Mouse (Mus musculus): ENCODE measurements around the gene Sit1. TPM values are rescaled to one million over a fixed set of nuclear protein-coding genes. Genes with fewer than 3 reads are reported as not detected.

Gene Sit1
- not detected for polyA plus RNA-seq (2014; fragmentation: Illumina TruSeq; extraction: RNeasy Lipid Tissue Mini Kit (QIAGEN cat#74804); ENCODE audit: low replicate concordance)

GRCm38 (mm10) chr4:43483535-43484091, at the start of gene Sit1:
Gene Sit1 (minus strand): TSS chr4:43483734.

GRCm38 (mm10) chr4:43506536-43507185, 23.1 kb upstream of the Sit1 start, which contains the start of gene Car9:
Gene Car9 (plus strand): TSS chr4:43506966.

GRCm38 (mm10) chr4:43499407-43500333, 16.1 kb upstream of the Sit1 start, which contains the start of gene Arhgef39:
Gene Arhgef39 (minus strand): TSS chr4:43499695.

GRCm38 (mm10) chr4:43492821-43493185, 9.3 kb upstream of the Sit1 start, which contains the start of gene Ccdc107:
Gene Ccdc107 (plus strand): TSS chr4:43492900.

GRCm38 (mm10) chr4:43454041-43454836, 29.3 kb downstream of the Sit1 start, which contains the start of gene Cd72:
Gene Cd72 (minus strand): TSS chr4:43454628.

GRCm38 (mm10) chr4:43441639-43442038, 41.9 kb downstream of the Sit1 start, which contains the start of gene Tesk1:
Gene Tesk1 (plus strand): TSS chr4:43441939.

Other genes with a start within 250 kb of the Sit1 start
- gene Atp8b5, start 216.6 kb downstream of the Sit1 start, polyA plus RNA-seq (2014; fragmentation: Illumina TruSeq; extraction: RNeasy Lipid Tissue Mini Kit (QIAGEN cat#74804); ENCODE audit: low replicate concordance), result 0.15 TPM
- not detected for gene Rusc2, start 101.8 kb downstream of the Sit1 start, polyA plus RNA-seq (2014; fragmentation: Illumina TruSeq; extraction: RNeasy Lipid Tissue Mini Kit (QIAGEN cat#74804); ENCODE audit: low replicate concordance)
- not detected for gene Fam166b, start 54.6 kb downstream of the Sit1 start, polyA plus RNA-seq (2014; fragmentation: Illumina TruSeq; extraction: RNeasy Lipid Tissue Mini Kit (QIAGEN cat#74804); ENCODE audit: low replicate concordance)
- gene Tesk1, start 41.8 kb downstream of the Sit1 start, polyA plus RNA-seq (2014; fragmentation: Illumina TruSeq; extraction: RNeasy Lipid Tissue Mini Kit (QIAGEN cat#74804); ENCODE audit: low replicate concordance), result 0.45 TPM
- gene Cd72, start 29.1 kb downstream of the Sit1 start, polyA plus RNA-seq (2014; fragmentation: Illumina TruSeq; extraction: RNeasy Lipid Tissue Mini Kit (QIAGEN cat#74804); ENCODE audit: low replicate concordance), result 6.6 TPM
- 3.3 TPM for gene Ccdc107, start 9.2 kb upstream of the Sit1 start, polyA plus RNA-seq (2014; fragmentation: Illumina TruSeq; extraction: RNeasy Lipid Tissue Mini Kit (QIAGEN cat#74804); ENCODE audit: low replicate concordance)
- 14.2 TPM for gene Arhgef39, start 16.0 kb upstream of the Sit1 start, polyA plus RNA-seq (2014; fragmentation: Illumina TruSeq; extraction: RNeasy Lipid Tissue Mini Kit (QIAGEN cat#74804); ENCODE audit: low replicate concordance)
- 31.9 TPM for gene Car9, start 23.2 kb upstream of the Sit1 start, polyA plus RNA-seq (2014; fragmentation: Illumina TruSeq; extraction: RNeasy Lipid Tissue Mini Kit (QIAGEN cat#74804); ENCODE audit: low replicate concordance)
- 19.6 TPM for gene Tpm2, start 40.0 kb upstream of the Sit1 start, polyA plus RNA-seq (2014; fragmentation: Illumina TruSeq; extraction: RNeasy Lipid Tissue Mini Kit (QIAGEN cat#74804); ENCODE audit: low replicate concordance)
- gene Creb3, start 78.6 kb upstream of the Sit1 start, polyA plus RNA-seq (2014; fragmentation: Illumina TruSeq; extraction: RNeasy Lipid Tissue Mini Kit (QIAGEN cat#74804); ENCODE audit: low replicate concordance), result 6.1 TPM
- 35.0 TPM for gene Tln1, start 79.0 kb upstream of the Sit1 start, polyA plus RNA-seq (2014; fragmentation: Illumina TruSeq; extraction: RNeasy Lipid Tissue Mini Kit (QIAGEN cat#74804); ENCODE audit: low replicate concordance)
- gene Rgp1, start 95.0 kb upstream of the Sit1 start, polyA plus RNA-seq (2014; fragmentation: Illumina TruSeq; extraction: RNeasy Lipid Tissue Mini Kit (QIAGEN cat#74804); ENCODE audit: low replicate concordance), result 2.7 TPM
- 0.41 TPM for gene Gba2, start 95.1 kb upstream of the Sit1 start, polyA plus RNA-seq (2014; fragmentation: Illumina TruSeq; extraction: RNeasy Lipid Tissue Mini Kit (QIAGEN cat#74804); ENCODE audit: low replicate concordance)
- gene Msmp, start 100.8 kb upstream of the Sit1 start, polyA plus RNA-seq (2014; fragmentation: Illumina TruSeq; extraction: RNeasy Lipid Tissue Mini Kit (QIAGEN cat#74804); ENCODE audit: low replicate concordance), result not detected
- gene Npr2, start 148.2 kb upstream of the Sit1 start, polyA plus RNA-seq (2014; fragmentation: Illumina TruSeq; extraction: RNeasy Lipid Tissue Mini Kit (QIAGEN cat#74804); ENCODE audit: low replicate concordance), result 1.0 TPM
- not detected for gene Spag8, start 169.9 kb upstream of the Sit1 start, polyA plus RNA-seq (2014; fragmentation: Illumina TruSeq; extraction: RNeasy Lipid Tissue Mini Kit (QIAGEN cat#74804); ENCODE audit: low replicate concordance)
- gene Hint2, start 172.7 kb upstream of the Sit1 start, polyA plus RNA-seq (2014; fragmentation: Illumina TruSeq; extraction: RNeasy Lipid Tissue Mini Kit (QIAGEN cat#74804); ENCODE audit: low replicate concordance), result 3.7 TPM
- 0.52 TPM for gene Tmem8b, start 185.2 kb upstream of the Sit1 start, polyA plus RNA-seq (2014; fragmentation: Illumina TruSeq; extraction: RNeasy Lipid Tissue Mini Kit (QIAGEN cat#74804); ENCODE audit: low replicate concordance)
- gene Fam221b, start 185.4 kb upstream of the Sit1 start, polyA plus RNA-seq (2014; fragmentation: Illumina TruSeq; extraction: RNeasy Lipid Tissue Mini Kit (QIAGEN cat#74804); ENCODE audit: low replicate concordance), result not detected
- gene Olfr70, start 217.1 kb upstream of the Sit1 start, polyA plus RNA-seq (2014; fragmentation: Illumina TruSeq; extraction: RNeasy Lipid Tissue Mini Kit (QIAGEN cat#74804); ENCODE audit: low replicate concordance), result not detected
- not detected for gene Olfr71, start 226.5 kb upstream of the Sit1 start, polyA plus RNA-seq (2014; fragmentation: Illumina TruSeq; extraction: RNeasy Lipid Tissue Mini Kit (QIAGEN cat#74804); ENCODE audit: low replicate concordance)
- not detected for gene Hrct1, start 243.5 kb upstream of the Sit1 start, polyA plus RNA-seq (2014; fragmentation: Illumina TruSeq; extraction: RNeasy Lipid Tissue Mini Kit (QIAGEN cat#74804); ENCODE audit: low replicate concordance)
- gene Spaar, start 246.3 kb upstream of the Sit1 start, polyA plus RNA-seq (2014; fragmentation: Illumina TruSeq; extraction: RNeasy Lipid Tissue Mini Kit (QIAGEN cat#74804); ENCODE audit: low replicate concordance), result 0.93 TPM

Measured in small intestine, adult 10 weeks (tissue).